Mouse (Mus musculus) kidney, postnatal 36 days (tissue): Measurements from ENCODE around the gene 2300002M23Rik.

Experiments
- DNase-seq, 2 experiments: peaks; one replicate each; pipeline ENCODE4 v3.0.0; 2021 to 2022; ENCODE audit warnings: mixed read lengths in 2 of 2

2300002M23Rik gene

GRCm38 (mm10) chr17:35567150-35567549, at the start of gene 2300002M23Rik:
Gene 2300002M23Rik (plus strand): TSS chr17:35567450.
- DNase-seq, result no peak

DNA sequence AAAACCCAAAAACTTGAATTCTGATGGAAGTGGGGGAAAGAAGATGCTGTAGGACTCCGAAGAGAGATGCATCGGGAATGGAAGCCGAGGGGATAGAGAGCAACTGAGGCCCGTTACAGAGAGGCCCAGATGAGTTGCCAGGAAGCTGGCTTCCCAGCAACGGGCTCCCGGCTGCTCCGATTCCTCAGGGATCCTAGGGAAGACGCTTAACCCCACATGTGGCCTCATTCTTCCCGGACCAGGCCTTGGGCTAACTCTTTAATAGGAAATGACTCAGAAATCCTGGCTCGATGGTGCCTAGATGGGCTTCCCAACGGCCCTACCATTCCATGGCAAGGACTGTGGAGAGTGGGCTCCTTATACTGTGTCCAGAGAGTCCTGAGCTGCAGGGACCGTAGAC, 49.7 kb upstream of the 2300002M23Rik start:
- peak in 1 of 2 experiments; percentile 12 for DNase-seq

DNA sequence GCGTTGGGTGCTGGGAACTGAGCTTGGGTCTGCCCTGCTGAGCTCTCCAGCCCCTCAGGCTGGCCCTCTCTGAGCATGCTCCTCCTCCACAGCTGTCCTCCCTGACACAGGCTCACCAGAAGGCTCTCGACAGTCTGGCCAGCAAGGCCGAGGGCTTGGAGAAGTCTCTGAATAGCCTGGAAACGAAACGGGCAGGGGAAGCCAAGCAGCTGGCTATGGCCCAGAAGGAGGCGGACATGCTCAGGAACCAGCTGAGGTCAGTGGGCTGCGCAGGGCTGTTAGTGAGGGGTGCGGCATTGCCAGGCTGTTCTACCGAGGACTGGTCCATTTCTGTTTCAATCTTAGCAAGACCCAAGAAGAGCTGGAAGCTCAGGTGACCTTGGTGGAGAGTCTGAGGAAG, 42.9 kb upstream of the 2300002M23Rik start:
- DNase-seq, result no peak

DNA sequence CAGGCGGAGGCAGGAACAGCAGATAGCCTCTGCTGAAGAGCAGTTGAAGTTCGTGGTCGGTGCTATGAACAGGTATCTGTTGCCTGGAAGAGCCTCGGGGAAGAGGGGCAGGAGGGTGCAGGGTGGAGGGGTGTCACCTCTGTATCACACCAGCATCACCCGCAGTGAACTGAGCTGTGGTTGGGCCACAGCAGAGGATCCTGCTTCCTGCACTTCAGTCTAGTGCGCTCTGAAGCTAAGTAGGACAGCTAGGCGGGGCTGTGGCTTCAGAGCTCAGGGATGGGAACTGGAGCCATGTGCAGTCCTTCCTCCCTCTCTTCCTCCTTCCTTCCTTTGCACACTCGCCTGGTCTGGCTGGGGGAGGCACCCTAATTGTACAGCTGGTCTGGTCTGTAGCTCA, 40.6 kb upstream of the 2300002M23Rik start:
- no peak for DNase-seq

DNA sequence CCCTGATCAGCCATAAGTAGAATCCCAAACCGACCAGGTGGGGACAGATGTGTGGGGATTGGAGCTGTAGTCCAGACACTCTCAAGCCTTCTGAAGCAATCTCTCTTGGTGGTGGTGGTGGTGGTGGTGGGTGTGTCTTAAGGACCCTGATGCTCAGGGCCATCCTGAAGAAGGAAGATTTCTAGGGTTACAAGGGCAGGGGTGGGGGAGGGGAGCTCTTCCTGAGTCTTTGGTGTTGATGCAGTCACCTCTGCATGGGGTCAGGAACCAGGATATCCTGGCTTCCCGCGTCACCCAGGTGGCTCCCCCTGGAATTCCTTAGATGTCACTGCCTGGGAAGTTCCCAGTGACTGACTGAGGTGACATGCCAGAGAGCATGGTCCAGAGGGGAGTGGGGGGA, 34.9 kb upstream of the 2300002M23Rik start:
- no peak for DNase-seq

DNA sequence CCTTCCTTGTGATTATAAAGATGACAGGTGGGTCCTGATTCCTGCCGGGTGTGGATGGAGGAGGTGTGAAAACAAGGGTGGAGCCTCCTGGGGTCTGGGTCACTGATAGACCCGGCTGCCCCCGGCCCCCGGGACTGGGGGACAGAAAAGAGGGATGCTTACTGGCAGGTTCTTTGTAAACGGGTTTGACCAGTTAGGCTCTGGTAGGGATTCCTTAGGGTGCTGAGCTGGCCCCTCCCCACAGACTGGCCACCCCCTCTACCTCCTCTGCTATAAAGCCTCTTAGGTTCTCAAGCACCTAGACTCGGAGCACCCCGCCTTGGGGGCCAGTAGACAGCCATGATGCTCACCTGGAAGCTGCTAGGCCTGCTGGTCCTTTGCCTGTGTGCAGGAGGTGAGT, 34.3 kb upstream of the 2300002M23Rik start, which contains the start of gene Psors1c2:
TSS of gene Psors1c2 (plus strand) at position 301 of the 400 bp plus-strand sequence.
- no peak for DNase-seq

- peak; percentile 78 to 88 for DNase-seq
These were observed 32.9 kb upstream of the 2300002M23Rik start for GRCm38 (mm10) chr17:35534343-35534742.

- no peak for DNase-seq
These were observed 29.8 kb upstream of the 2300002M23Rik start for GRCm38 (mm10) chr17:35537421-35537820.

- DNase-seq, result no peak
These were observed 28.8 kb upstream of the 2300002M23Rik start for GRCm38 (mm10) chr17:35538476-35538875.

- DNase-seq, result no peak
These were observed 27.7 kb upstream of the 2300002M23Rik start for GRCm38 (mm10) chr17:35539540-35539939.

- no peak for DNase-seq
These were observed 24.4 kb upstream of the 2300002M23Rik start for GRCm38 (mm10) chr17:35542761-35543411.

GRCm38 (mm10) chr17:35543412-35543861, 23.8 kb upstream of the 2300002M23Rik start:
- no peak for DNase-seq

DNA sequence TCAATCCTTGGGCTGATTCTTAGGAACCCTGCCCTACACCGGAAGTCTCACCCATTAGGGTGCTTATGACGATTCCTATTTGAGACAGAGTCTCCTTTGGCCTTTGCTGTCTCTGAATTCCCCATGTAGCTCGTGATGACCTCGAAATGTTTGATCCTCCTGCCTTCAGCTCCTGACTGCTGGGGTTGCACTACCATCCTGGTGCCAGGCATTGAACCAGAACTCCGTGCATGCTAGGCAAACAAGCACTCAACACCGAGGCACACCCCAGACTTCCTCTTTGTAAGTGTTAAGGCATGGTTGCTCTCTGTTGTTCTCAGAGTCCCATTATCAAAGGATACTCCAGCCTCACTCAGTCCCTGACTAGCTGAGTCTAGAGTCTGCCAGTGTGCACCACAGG, 23.2 kb upstream of the 2300002M23Rik start:
- DNase-seq, result no peak

- DNase-seq, result peak; percentile 35 to 76
These were observed 22.6 kb upstream of the 2300002M23Rik start for GRCm38 (mm10) chr17:35544680-35545079.

- DNase-seq, result no peak
These were observed 19.8 kb upstream of the 2300002M23Rik start for GRCm38 (mm10) chr17:35547465-35547864.

GRCm38 (mm10) chr17:35548636-35549035, 18.6 kb upstream of the 2300002M23Rik start:
- DNase-seq, result no peak

DNA sequence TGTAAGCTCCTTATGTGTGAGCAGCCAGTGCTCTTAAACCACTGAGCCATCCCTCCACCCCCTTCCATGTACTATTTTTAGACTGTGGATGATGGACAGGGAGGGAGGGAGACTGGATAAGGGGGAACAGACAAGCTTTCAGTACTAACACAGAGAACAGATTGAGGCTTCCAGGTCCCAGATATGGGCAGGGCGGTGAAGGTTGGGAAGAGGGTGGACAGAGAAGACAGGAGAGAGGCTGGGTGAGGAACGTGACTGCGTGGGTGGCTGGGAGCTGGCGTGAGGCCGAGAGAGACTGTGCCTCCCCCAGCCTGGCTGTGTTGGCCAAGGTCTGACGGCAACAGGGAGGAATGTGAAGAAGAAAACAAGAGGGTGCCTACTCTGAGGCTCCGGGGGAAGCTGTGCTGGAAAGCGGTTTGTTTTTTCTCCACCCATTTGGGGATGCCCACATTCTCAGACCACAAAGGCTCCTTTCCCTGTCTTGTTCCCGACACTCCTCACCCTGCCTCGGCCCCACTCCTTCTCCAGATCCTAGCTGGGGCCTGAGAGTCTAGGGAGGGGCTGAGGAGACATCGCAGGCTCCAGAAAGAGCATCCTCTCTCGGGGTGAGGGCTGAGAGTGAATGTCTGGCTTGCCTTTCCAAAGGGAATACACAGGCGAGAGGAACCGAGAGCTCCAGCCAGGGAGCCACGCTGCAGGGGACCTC, 17.7 kb upstream of the 2300002M23Rik start:
- peak; percentile 70 for DNase-seq

GRCm38 (mm10) chr17:35550143-35550494, 17.1 kb upstream of the 2300002M23Rik start:
- no peak for DNase-seq

GRCm38 (mm10) chr17:35550871-35551270, 16.4 kb upstream of the 2300002M23Rik start:
- DNase-seq, result no peak

GRCm38 (mm10) chr17:35551881-35552414, 15.3 kb upstream of the 2300002M23Rik start, which contains the start of gene Cdsn:
Gene Cdsn (plus strand): TSS chr17:35552128.
- DNase-seq, result no peak

- DNase-seq, result no peak
These were observed 12.9 kb upstream of the 2300002M23Rik start for GRCm38 (mm10) chr17:35554321-35554720.

DNA sequence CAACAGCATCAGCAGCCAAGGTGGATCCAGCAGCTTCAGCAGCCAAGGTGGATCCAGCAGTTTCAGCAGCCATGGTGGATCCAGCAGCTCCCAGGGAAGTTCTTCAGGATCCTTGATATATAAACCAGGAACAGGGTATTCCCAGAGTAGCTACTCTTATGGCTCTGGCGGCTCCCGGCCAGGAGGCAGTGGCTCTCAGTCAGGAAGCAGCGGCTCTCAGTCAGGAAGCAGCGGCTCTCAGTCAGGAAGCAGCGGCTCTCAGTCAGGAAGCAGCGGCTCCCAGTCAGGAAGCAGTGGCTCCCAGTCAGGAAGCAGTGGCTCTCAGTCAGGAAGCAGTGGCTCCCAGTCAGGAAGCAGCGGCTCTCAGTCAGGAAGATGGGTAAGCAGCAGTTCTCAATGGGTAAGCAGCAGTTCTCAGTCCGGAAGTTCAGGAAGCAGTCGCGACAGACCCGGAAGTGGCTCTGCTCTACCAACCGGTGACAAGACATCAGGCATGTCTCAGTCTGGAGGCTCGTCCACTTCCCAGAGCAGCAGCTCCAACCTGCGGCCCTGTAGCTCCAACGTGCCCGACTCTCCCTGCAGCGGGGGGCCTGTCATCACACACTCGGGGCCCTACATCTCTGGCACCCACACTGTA, 12.4 kb upstream of the 2300002M23Rik start:
- DNase-seq, result no peak

DNA sequence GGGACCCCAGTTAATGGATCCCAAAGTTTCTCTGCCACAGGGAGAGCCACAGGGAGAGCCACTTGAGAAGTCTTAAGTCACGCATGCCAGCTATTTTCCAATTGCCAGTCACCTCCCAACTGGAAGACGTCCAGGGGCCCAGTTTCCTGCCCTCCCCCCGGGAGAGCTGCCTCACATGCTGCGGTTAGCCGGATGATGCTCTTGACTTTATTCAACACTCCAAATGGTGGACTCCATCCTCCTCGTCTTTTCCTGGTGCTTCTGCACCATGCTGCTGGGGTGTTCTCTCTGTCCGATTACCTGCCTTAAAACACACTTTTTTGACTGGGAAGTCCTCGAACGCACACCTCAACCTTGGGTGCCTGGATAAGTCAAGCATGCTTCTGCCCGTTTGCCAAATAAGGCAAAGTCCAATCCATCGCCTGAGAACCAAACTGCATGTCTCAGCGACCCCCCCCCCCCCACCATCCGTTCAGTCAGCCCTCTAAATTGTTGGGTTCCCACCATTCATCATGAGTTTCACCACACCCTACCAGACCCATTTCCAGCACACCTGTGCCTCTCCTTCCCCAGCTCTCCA, 11.0 kb upstream of the 2300002M23Rik start:
- DNase-seq, result peak; percentile 29 to 63
